Mouse (Mus musculus) lung, adult 2 months (tissue): Measurements from ENCODE around the gene Gpd1l. TPM values are rescaled to one million over a fixed set of nuclear protein-coding genes. Genes with fewer than 3 reads are reported as not detected.

Experiments used
- DNase-seq: peaks from one replicate; pipeline ENCODE4 v3.0.0; 2022
- H3K4me1 ChIP-seq: fragments of 200-500 bp; 2 replicates; pipeline ENCODE4 v1.6.1; 2011; ENCODE audit warnings: low read length; ENCODE audit not compliant: control insufficient read depth, insufficient read depth
- H3K4me3 ChIP-seq: fragments of 200-500 bp; replicated peaks from 2 replicates; pipeline ENCODE3; 2011; ENCODE audit warnings: low read depth, mild to moderate bottlenecking, control low read depth, low read length; ENCODE audit errors: extremely low read depth
- CTCF ChIP-seq: fragments of 200-500 bp; IDR thresholded peaks from 2 replicates; pipeline ENCODE4 v1.5.1; 2011; ENCODE audit warnings: mild to moderate bottlenecking, low read length, control low read depth; ENCODE audit not compliant: insufficient read depth
- POLR2A ChIP-seq: fragments of 200-500 bp; IDR thresholded peaks from 2 replicates; pipeline ENCODE4 v1.6.1; 2011; ENCODE audit warnings: low read depth, mild to moderate bottlenecking, control low read depth, low read length, borderline replicate concordance; ENCODE audit errors: extremely low read depth
- WGBS: fragments of 180-500 bp; shearing (Covaris S2); methylation state at CpG from one replicate; pipeline ENCODE4 v1.1.7; 2018; 5-methylcytosine and 5-hydroxymethylcytosine counted together
- polyA plus RNA-seq: library from polyadenylated mRNA; depleted of rRNA; stranded (reverse); fragments of >200 nt; gene quantifications from 2 replicates; pipeline ENCODE4 v1.2.3, GENCODE M21; 2012; rRNA removed

Gene Gpd1l
- polyA plus RNA-seq, 1 experiment, result 27.3 TPM

DNA sequence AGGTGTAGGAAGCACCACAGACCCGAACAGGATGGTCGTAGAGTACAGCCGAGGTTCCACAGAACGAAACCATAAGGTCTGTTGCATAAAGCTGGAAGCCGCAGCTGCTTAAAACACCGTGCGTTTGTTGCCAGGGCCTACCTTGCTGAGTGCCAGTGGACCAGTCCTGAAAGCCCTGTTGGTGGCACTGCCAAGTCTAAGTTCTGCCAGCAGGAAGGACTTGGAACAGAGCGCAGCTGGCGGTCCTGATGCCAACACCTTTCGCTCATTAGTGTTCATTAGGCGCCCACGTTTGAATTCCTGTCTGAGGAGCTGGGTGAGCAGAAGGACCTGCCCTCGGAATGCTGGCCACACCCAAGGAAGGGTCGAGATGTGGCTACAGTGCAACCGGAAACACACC is 80.5 kb downstream of the Gpd1l start:
- no peak overlapping the region for H3K4me3 ChIP-seq
- peaks cover 7% of the 10 kb centered on the region; the same call in 1 of the 2 replicates for H3K4me1 ChIP-seq
- peak; percentile 31 for DNase-seq
- 66% methylated on average over 15 of the region's 15 CpGs for WGBS
- TF ChIP-seq POLR2A (no peak), CTCF (no peak)

DNA sequence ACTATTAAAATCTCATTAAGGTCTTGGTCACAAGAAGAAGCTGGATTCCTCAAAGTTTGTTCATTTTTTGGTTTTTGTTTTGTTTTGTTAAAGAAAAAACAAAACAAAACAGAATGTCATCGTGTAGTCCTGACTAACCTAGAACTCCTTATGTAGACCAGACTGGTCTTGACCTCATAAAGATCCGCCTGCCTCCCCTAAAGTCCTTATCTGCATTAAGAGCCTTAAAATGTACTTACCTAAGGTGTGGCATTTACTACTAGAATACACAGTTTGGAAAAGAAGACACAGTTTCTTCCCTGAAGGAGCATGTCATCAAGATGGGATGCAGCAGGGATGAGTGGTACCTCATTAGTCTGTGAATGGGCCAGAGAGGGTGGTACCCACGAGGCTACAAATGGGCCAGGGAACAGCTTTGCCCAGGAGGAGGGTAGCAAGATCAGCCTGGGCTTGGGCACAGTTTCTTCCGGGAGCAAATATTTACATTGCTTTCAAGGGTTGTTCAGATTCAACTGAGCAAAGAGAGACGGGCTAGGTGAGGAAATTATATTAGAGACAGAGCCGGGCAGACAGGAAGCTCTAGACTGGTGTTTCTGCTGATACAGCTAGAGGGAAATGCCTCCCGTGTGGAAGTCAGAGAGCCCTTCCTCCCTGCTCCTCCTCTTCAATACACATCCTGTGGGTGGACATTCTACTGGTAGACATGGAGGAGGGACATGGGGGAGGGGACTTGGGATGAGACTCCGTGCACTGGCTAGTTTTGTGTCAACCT is 82.2 kb downstream of the Gpd1l start:
- DNase-seq, result peak; percentile 51
- WGBS, result 26% methylated on average over 8 of the region's 8 CpGs
- TF ChIP-seq POLR2A (no peak), CTCF (no peak)
- H3K4me3 ChIP-seq, result no peak overlapping the region
- peaks cover 7% of the 10 kb centered on the region; the same call in 1 of the 2 replicates for H3K4me1 ChIP-seq

Other genes starting within 250 kb of the Gpd1l start
- 15.4 and 17.8 TPM in 2 replicates for gene Dync1li1, start 245.2 kb downstream of the Gpd1l start, polyA plus RNA-seq
- gene Cmtm6, start 202.9 kb downstream of the Gpd1l start, polyA plus RNA-seq, result 50.9 and 79.8 TPM in 2 replicates
- 86.0 and 88.9 TPM in 2 replicates for gene Cmtm7, start 152.1 kb downstream of the Gpd1l start, polyA plus RNA-seq
- gene Cmtm8, start 89.8 kb downstream of the Gpd1l start, polyA plus RNA-seq, result 151 and 179 TPM in 2 replicates
- 6.4 and 7.1 TPM in 2 replicates for gene Osbpl10, start 44.6 kb upstream of the Gpd1l start, polyA plus RNA-seq
- gene Rps27rt, start 48.8 kb upstream of the Gpd1l start, polyA plus RNA-seq, result 24.1 and 30.5 TPM in 2 replicates